Mouse (Mus musculus) spleen, adult 2 months (tissue): ENCODE measurements at regions not wholly inside any gene's neighbourhood (a gene's known extent, or its start where the extent isn't known, plus 50 kb on each side); places are given as distances from the start of the nearest gene placed in this dataset.

Experiments
- CTCF ChIP-seq: fragments of 200-500 bp; IDR thresholded peaks from 2 replicates; pipeline ENCODE4 v1.5.1; 2011; ENCODE audit warnings: mild to moderate bottlenecking, inconsistent platforms; ENCODE audit not compliant: insufficient read depth, insufficient read length, insufficient replicate concordance; ENCODE audit errors: extremely low read depth
- POLR2A ChIP-seq: fragments of 200-500 bp; IDR thresholded peaks from 2 replicates; pipeline ENCODE4 v1.6.1; 2011; ENCODE audit warnings: low read depth, low read length, inconsistent platforms

- TF ChIP-seq CTCF (no peak), POLR2A (no peak)
Observed at GRCm38 (mm10) chr12:106453491-106453890, 443.5 kb downstream of the Vrk1 start.
